Mouse (Mus musculus) kidney, embryonic 14.5 days (tissue): ENCODE measurements around the gene Zc3hav1. TPM values are rescaled to one million over a fixed set of nuclear protein-coding genes. Genes with fewer than 3 reads are reported as not detected.
A peak's percentile ranks its signal among the peaks of the same experiment; 100 is the strongest.

Source experiments
- ATAC-seq: fragments of 200-750 bp; cut with Nextera tagmentation; 2 replicates; pipeline ENCODE4 v1.8.0; 2017; ENCODE audit warnings: moderate number of reproducible peaks, mild to moderate bottlenecking, moderate TSS enrichment, moderate library complexity; ENCODE audit not compliant: low FRiP score, low TSS enrichment
- H3K27ac ChIP-seq: fragments of 300-500 bp; sonication (generic); 2 replicates; pipeline ENCODE4 v1.5.1; 2014; ENCODE audit warnings: low read depth, mild to moderate bottlenecking, low read length, moderate library complexity, mixed read lengths
- H3K27me3 ChIP-seq: fragments of 300-500 bp; sonication (generic); 2 replicates; pipeline ENCODE4 v1.6.1; 2014; ENCODE audit warnings: mild to moderate bottlenecking, low read length; ENCODE audit not compliant: control insufficient read depth, insufficient read depth
- H3K36me3 ChIP-seq: fragments of 300-500 bp; sonication (generic); 2 replicates; pipeline ENCODE4 v1.6.1; 2014; ENCODE audit warnings: low read length, mixed read lengths; ENCODE audit not compliant: control insufficient read depth, insufficient read depth
- H3K4me1 ChIP-seq: fragments of 300-500 bp; sonication (generic); 2 replicates; pipeline ENCODE4 v1.6.1; 2014; ENCODE audit warnings: low read length, mixed read lengths; ENCODE audit not compliant: control insufficient read depth, insufficient read depth
- H3K4me2 ChIP-seq: fragments of 300-500 bp; sonication (generic); replicated peaks from 2 replicates; pipeline ENCODE4 v1.6.1; 2014; ENCODE audit warnings: low read depth, mild to moderate bottlenecking, low read length
- H3K4me3 ChIP-seq: fragments of 300-500 bp; sonication (generic); 2 replicates; pipeline ENCODE4 v1.5.1; 2014; ENCODE audit warnings: mild to moderate bottlenecking, low read length
- H3K9ac ChIP-seq: fragments of 300-500 bp; sonication (generic); 2 replicates; pipeline ENCODE4 v1.6.1; 2014; ENCODE audit warnings: low read depth, mild to moderate bottlenecking, low read length, moderate library complexity
- H3K9me3 ChIP-seq: fragments of 300-500 bp; sonication (generic); 2 replicates; pipeline ENCODE4 v1.6.1; 2016; ENCODE audit warnings: low read length; ENCODE audit not compliant: control insufficient read depth
- WGBS: fragments of 180-500 bp; shearing (Covaris S2); extraction: QIAGEN DNeasy Blood & Tissue Kit; methylation state at CpG from one replicate; pipeline ENCODE4 v1.1.7; 2014; 5-methylcytosine and 5-hydroxymethylcytosine counted together
- polyA plus RNA-seq: library from polyadenylated mRNA; unstranded; fragments of >200 nt; fragmentation: Nextera tagmentation; extraction: Ambion mirVana; gene quantifications from 2 replicates; pipeline ENCODE4 v1.2.1, GENCODE M21; 2014

Gene Zc3hav1
- 2.1 and 3.4 TPM in 2 replicates for polyA plus RNA-seq

DNA sequence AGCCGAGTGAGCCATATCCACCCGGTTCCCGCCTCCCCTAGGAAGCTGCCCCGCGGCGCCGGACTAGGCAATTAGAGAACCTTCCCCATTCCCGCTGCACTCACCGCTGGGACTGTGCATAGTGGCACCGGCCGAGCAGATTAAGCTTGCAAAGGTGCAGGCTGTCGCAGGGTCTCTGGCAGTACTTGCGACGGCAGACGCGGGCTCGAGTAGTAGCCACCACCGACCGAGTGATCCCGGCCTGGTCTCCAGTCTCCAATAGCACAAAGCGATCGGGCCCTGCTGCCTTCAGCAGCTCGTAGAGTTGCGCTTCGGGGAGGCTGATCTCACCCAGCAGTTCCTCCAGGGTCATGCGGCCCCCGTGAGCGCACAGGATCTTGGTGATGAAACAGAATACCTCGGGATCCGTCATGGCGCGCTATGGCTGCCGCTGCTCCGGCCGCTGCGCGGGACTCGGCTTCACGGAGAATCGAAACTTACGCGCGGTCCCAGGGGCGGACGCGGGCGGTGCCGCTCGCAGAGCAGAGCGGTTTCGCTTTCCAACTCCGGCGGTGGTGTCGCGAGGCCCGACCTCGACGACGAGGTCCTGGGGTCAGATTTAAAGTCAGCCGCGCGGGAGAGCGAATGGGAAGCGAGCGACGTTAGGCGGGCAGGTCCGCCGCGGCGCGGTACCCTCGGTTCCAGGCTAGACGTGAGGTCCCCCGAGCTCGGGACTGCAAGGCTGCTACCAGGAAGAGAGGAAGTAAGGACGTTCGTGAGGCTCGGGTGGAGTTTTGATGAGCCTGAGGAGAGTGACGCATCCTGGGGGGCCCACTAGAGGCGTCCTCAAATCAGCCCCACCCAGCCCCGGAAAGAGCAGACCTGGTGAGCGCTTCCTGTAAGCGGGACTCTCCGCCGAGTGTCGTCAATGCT is at the start of gene Zc3hav1:
Gene Zc3hav1, minus strand, starts transcription at position 793 of the 912 bp plus-strand sequence.
- Histone ChIP-seq H3K36me3 (no peaks in the 10 kb centered on the region), H3K9ac (peak within 1 kb of the TSS; percentile 47), H3K4me3 (peak within 1 kb of the TSS; percentile 59), H3K4me1 (no peaks in the 10 kb centered on the region; the same call in 1 of the 2 replicates), H3K27me3 (peaks cover 58% of the 10 kb centered on the region), H3K4me2 (peak within 1 kb of the TSS; percentile 67), H3K27ac (no peak within 1 kb of the TSS), H3K9me3 (no peaks in the 10 kb centered on the region)
- WGBS = under 1% methylated on average over 87 of the region's 87 CpGs
- peak; percentile 84 for ATAC-seq

- H3K4me3 ChIP-seq = no peak overlapping the region
- no peaks in the 10 kb centered on the region for H3K27me3 ChIP-seq
- no peak overlapping the region for H3K27ac ChIP-seq
- no peak for ATAC-seq
- H3K4me2 ChIP-seq = no peak overlapping the region
- H3K36me3 ChIP-seq = peaks cover 4% of the 10 kb centered on the region; the same call in 1 of the 2 replicates
- 82% methylated on average over 3 of the region's 3 CpGs for whole genome bisulfite sequencing
- no peak overlapping the region for H3K9ac ChIP-seq
- no peaks in the 10 kb centered on the region for H3K9me3 ChIP-seq
- no peaks in the 10 kb centered on the region for H3K4me1 ChIP-seq
Observed at GRCm38 (mm10) chr6:38389671-38390070, 35.3 kb upstream of the Zc3hav1 start.

GRCm38 (mm10) chr6:38381129-38381771 is 26.8 kb upstream of the Zc3hav1 start, which contains the start of gene Ttc26:
Gene Ttc26 (plus strand): TSS chr6:38381469.
- Histone ChIP-seq H3K36me3 (no peaks in the 10 kb centered on the region; the same call in 1 of the 2 replicates), H3K4me3 (peak within 1 kb of the TSS; percentile 50), H3K4me2 (peak within 1 kb of the TSS; percentile 76), H3K27me3 (no peaks in the 10 kb centered on the region), H3K9ac (peak within 1 kb of the TSS; percentile 68), H3K9me3 (no peaks in the 10 kb centered on the region), H3K4me1 (no peaks in the 10 kb centered on the region), H3K27ac (no peak within 1 kb of the TSS)
- WGBS = under 1% methylated on average over 26 of the region's 26 CpGs
- ATAC-seq = peak; percentile 93

DNA sequence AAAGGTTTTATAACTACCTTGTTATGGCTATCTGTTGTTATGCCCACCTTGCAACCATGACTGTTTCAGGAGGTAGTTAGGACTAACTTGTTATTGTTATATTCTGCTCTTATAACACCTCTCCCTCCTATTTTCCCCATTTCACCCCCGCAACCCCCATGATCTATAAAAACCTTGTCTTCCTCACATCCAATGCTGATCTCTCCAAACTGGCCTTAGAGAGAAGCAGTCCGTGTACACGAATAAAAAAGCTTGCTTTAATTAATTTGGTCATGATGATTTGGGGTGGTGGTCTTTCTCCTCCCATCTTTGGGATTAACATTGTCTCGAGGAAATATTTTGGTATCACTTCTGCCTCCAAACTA is 26.3 kb upstream of the Zc3hav1 start:
- WGBS = 5% methylated on average over 4 of the region's 4 CpGs
- Histone ChIP-seq H3K4me1 (no peaks in the 10 kb centered on the region), H3K9me3 (no peaks in the 10 kb centered on the region), H3K27me3 (no peaks in the 10 kb centered on the region), H3K4me3 (peak overlapping the region; percentile 50), H3K36me3 (no peaks in the 10 kb centered on the region; the same call in 1 of the 2 replicates), H3K4me2 (peak overlapping the region; percentile 76), H3K9ac (peak overlapping the region; percentile 68), H3K27ac (no peak overlapping the region)
- no peak for ATAC-seq

DNA sequence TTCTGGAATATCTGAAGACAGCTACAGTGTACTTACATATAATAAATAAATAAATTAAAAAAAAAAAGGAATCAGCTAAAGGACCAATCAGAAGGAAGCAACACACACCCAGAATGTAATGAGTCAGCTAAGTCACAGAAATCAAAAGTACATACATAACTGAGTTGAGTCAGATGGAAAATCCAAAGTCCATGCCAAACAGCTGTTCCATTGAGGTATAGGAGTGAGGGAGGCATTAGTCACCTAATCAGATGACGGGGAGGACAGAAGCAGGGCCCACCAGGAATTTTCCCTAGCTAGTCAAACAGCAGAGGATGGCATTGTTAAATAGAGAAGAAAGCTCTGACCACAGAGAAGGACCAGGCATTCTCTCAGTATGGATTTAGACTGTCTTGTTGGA is 19.9 kb upstream of the Zc3hav1 start:
- whole genome bisulfite sequencing = 93% methylated on average over 1 of the region's 1 CpGs
- Histone ChIP-seq H3K27ac (no peak overlapping the region), H3K4me3 (no peak overlapping the region), H3K4me2 (no peak overlapping the region), H3K4me1 (no peaks in the 10 kb centered on the region), H3K9ac (no peak overlapping the region), H3K9me3 (peaks cover 4% of the 10 kb centered on the region; the same call in 1 of the 2 replicates), H3K36me3 (no peaks in the 10 kb centered on the region), H3K27me3 (no peaks in the 10 kb centered on the region)
- ATAC-seq = no peak

- Histone ChIP-seq H3K4me2 (no peak overlapping the region), H3K27ac (no peak overlapping the region), H3K4me1 (no peaks in the 10 kb centered on the region), H3K27me3 (no peaks in the 10 kb centered on the region), H3K4me3 (no peak overlapping the region), H3K9me3 (peaks cover 4% of the 10 kb centered on the region; the same call in 1 of the 2 replicates), H3K36me3 (no peaks in the 10 kb centered on the region), H3K9ac (no peak overlapping the region)
- ATAC-seq = no peak
- 65% methylated on average over 3 of the region's 3 CpGs for WGBS
Observed at GRCm38 (mm10) chr6:38369945-38370344, 15.5 kb upstream of the Zc3hav1 start.

DNA sequence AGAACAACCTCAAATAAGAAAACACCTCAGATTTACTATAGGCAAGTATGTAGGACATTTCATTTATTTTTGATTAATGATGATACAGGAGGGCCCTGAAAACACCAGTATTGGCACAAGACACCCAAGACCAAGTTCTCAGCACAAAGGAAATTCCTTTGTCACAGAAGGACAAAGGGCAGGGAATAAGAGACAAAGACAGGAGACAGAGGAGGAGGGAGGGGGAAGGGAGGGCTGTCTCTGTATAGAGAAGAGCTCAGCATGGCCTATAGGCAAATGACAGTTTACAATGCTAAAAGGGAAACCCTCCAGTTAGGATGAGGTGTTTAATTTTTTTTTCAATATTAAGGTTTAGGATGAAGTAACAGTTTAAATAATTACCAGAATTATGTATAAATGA is 9.7 kb upstream of the Zc3hav1 start:
- no peak overlapping the region for H3K27ac ChIP-seq
- H3K4me1 ChIP-seq = no peaks in the 10 kb centered on the region
- no peak for ATAC-seq
- H3K9me3 ChIP-seq = no peaks in the 10 kb centered on the region
- H3K4me2 ChIP-seq = no peak overlapping the region
- no peaks in the 10 kb centered on the region for H3K27me3 ChIP-seq
- H3K9ac ChIP-seq = no peak overlapping the region
- H3K4me3 ChIP-seq = no peak overlapping the region
- no peaks in the 10 kb centered on the region for H3K36me3 ChIP-seq

- no peak for ATAC-seq
- no peaks in the 10 kb centered on the region for H3K9me3 ChIP-seq
- 58% methylated on average over 4 of the region's 4 CpGs for WGBS
- no peak overlapping the region for H3K4me3 ChIP-seq
- H3K27me3 ChIP-seq = no peaks in the 10 kb centered on the region
- no peak overlapping the region for H3K9ac ChIP-seq
- H3K36me3 ChIP-seq = no peaks in the 10 kb centered on the region
- no peak overlapping the region for H3K27ac ChIP-seq
- H3K4me2 ChIP-seq = no peak overlapping the region
- H3K4me1 ChIP-seq = no peaks in the 10 kb centered on the region
Observed at GRCm38 (mm10) chr6:38363370-38363769, 9.0 kb upstream of the Zc3hav1 start.

- Histone ChIP-seq H3K9ac (no peak overlapping the region), H3K4me1 (no peaks in the 10 kb centered on the region), H3K27ac (no peak overlapping the region), H3K9me3 (no peaks in the 10 kb centered on the region), H3K36me3 (no peaks in the 10 kb centered on the region), H3K27me3 (no peaks in the 10 kb centered on the region; the same call in 1 of the 2 replicates), H3K4me2 (no peak overlapping the region), H3K4me3 (no peak overlapping the region)
- ATAC-seq = no peak
- WGBS = 61% methylated on average over 1 of the region's 1 CpGs
Observed at GRCm38 (mm10) chr6:38361937-38362336, 7.5 kb upstream of the Zc3hav1 start.
